Mouse (Mus musculus): ENCODE results near the gene Cenpe. TPM values are rescaled to one million over a fixed set of nuclear protein-coding genes. Genes with fewer than 3 reads are reported as not detected.

The Cenpe gene
- total and polyA plus RNA-seq, 2 experiments from 2014 or later, result 1.5 to 1.7 TPM

- Histone ChIP-seq H3K36me3 (ENCODE audit: insufficient read depth, low read length) (no peaks in the 10 kb centered on the region), H3K4me3 (ENCODE audit: low read depth, low read length) (no peak overlapping the region), H3K27me3 (ENCODE audit: insufficient read depth, low read length) (no peaks in the 10 kb centered on the region), H3K9ac (replicated peaks; ENCODE audit: low read length, poor library complexity, severe bottlenecking) (no peak overlapping the region), H3K27ac (ENCODE audit: low read depth, low read length) (no peak overlapping the region), H3K4me1 (ENCODE audit: insufficient read depth, low read length) (no peaks in the 10 kb centered on the region), H3K9me3 (ENCODE audit: low read length) (no peaks in the 10 kb centered on the region), H3K4me2 (ENCODE audit: low read depth, low read length, poor library complexity, severe bottlenecking) (no peak overlapping the region)
- DNase-seq (ENCODE audit: low spot score), result no peak
- TF ChIP-seq CTCF (IDR thresholded peaks at IDR 0.05), result no peak
- 81% methylated on average over 6 of the region's 6 CpGs for WGBS
- 0 out of 2 replicates have a peak, but pooled peaks have one; percentile 56 for ATAC-seq (ENCODE audit: low FRiP score)
Measured at GRCm38 (mm10) chr3:135249104-135249503, 36.8 kb downstream of the Cenpe start.

- no peaks in the 10 kb centered on the region for H3K27me3 ChIP-seq (ENCODE audit: insufficient read depth, low read length)
- no peak for ATAC-seq (ENCODE audit: low FRiP score)
- 90% methylated on average over 6 of the region's 6 CpGs for WGBS
Measured at GRCm38 (mm10) chr3:135251825-135252224, 39.5 kb downstream of the Cenpe start.

GRCm38 (mm10) chr3:135254784-135255183 is 42.4 kb downstream of the Cenpe start:
- H3K4me1 ChIP-seq (ENCODE audit: insufficient read depth, low read length), result no peaks in the 10 kb centered on the region
- no peak for TF ChIP-seq CTCF (IDR thresholded peaks at IDR 0.05)
- no peaks in the 10 kb centered on the region for H3K9me3 ChIP-seq (ENCODE audit: low read length)
- DNase-seq (ENCODE audit: low spot score) (no peak), ATAC-seq (ENCODE audit: low FRiP score) (no peak)
- H3K27me3 ChIP-seq (ENCODE audit: insufficient read depth, low read length), result no peaks in the 10 kb centered on the region
- H3K4me3 ChIP-seq (ENCODE audit: low read depth, low read length), result no peak overlapping the region
- no peak overlapping the region for H3K27ac ChIP-seq (ENCODE audit: low read depth, low read length)
- no peak overlapping the region for H3K4me2 ChIP-seq (ENCODE audit: low read depth, low read length, poor library complexity, severe bottlenecking)
- H3K36me3 ChIP-seq (ENCODE audit: insufficient read depth, low read length), result no peaks in the 10 kb centered on the region
- H3K9ac ChIP-seq (replicated peaks; ENCODE audit: low read length, poor library complexity, severe bottlenecking), result no peak overlapping the region

More at GRCm38 (mm10) chr3:135251825-135252224, 39.5 kb downstream of the Cenpe start:
- no peaks in the 10 kb centered on the region for H3K4me1 ChIP-seq (ENCODE audit: insufficient read depth, low read length)
- TF ChIP-seq CTCF (IDR thresholded peaks at IDR 0.05), result no peak
- no peak overlapping the region for H3K4me2 ChIP-seq (ENCODE audit: low read depth, low read length, poor library complexity, severe bottlenecking)
- DNase-seq (ENCODE audit: low spot score), result no peak
- no peak overlapping the region for H3K27ac ChIP-seq (ENCODE audit: low read depth, low read length)
- no peaks in the 10 kb centered on the region for H3K9me3 ChIP-seq (ENCODE audit: low read length)
- no peak overlapping the region for H3K9ac ChIP-seq (replicated peaks; ENCODE audit: low read length, poor library complexity, severe bottlenecking)
- H3K36me3 ChIP-seq (ENCODE audit: insufficient read depth, low read length), result no peaks in the 10 kb centered on the region
- no peak overlapping the region for H3K4me3 ChIP-seq (ENCODE audit: low read depth, low read length)

GRCm38 (mm10) chr3:135258919-135259318 is 46.6 kb downstream of the Cenpe start:
- H3K4me1 ChIP-seq (ENCODE audit: insufficient read depth, low read length), result no peaks in the 10 kb centered on the region
- DNase-seq (ENCODE audit: low spot score) (no peak), ATAC-seq (ENCODE audit: low FRiP score) (no peak)
- no peaks in the 10 kb centered on the region for H3K27me3 ChIP-seq (ENCODE audit: insufficient read depth, low read length)
- H3K4me3 ChIP-seq (ENCODE audit: low read depth, low read length), result no peak overlapping the region
- H3K27ac ChIP-seq (ENCODE audit: low read depth, low read length), result no peak overlapping the region
- no peak overlapping the region for H3K9ac ChIP-seq (replicated peaks; ENCODE audit: low read length, poor library complexity, severe bottlenecking)
- TF ChIP-seq CTCF (IDR thresholded peaks at IDR 0.05), result no peak
- H3K4me2 ChIP-seq (ENCODE audit: low read depth, low read length, poor library complexity, severe bottlenecking), result no peak overlapping the region
- no peaks in the 10 kb centered on the region for H3K9me3 ChIP-seq (ENCODE audit: low read length)
- 83% methylated on average over 10 of the region's 10 CpGs for whole genome bisulfite sequencing
- H3K36me3 ChIP-seq (ENCODE audit: insufficient read depth, low read length), result no peaks in the 10 kb centered on the region

GRCm38 (mm10) chr3:135260233-135260632 is 47.9 kb downstream of the Cenpe start:
- Histone ChIP-seq H3K9ac (replicated peaks; ENCODE audit: low read length, poor library complexity, severe bottlenecking) (no peak overlapping the region), H3K27me3 (ENCODE audit: insufficient read depth, low read length) (no peaks in the 10 kb centered on the region), H3K4me2 (ENCODE audit: low read depth, low read length, poor library complexity, severe bottlenecking) (no peak overlapping the region), H3K4me3 (ENCODE audit: low read depth, low read length) (no peak overlapping the region), H3K27ac (ENCODE audit: low read depth, low read length) (no peak overlapping the region), H3K9me3 (ENCODE audit: low read length) (no peaks in the 10 kb centered on the region), H3K36me3 (ENCODE audit: insufficient read depth, low read length) (no peaks in the 10 kb centered on the region), H3K4me1 (ENCODE audit: insufficient read depth, low read length) (no peaks in the 10 kb centered on the region)
- no peak for TF ChIP-seq CTCF (IDR thresholded peaks at IDR 0.05)
- ATAC-seq (ENCODE audit: low FRiP score), result no peak
- DNase-seq (ENCODE audit: low spot score), result no peak
- 90% methylated on average over 7 of the region's 7 CpGs for WGBS

- no peak for TF ChIP-seq CTCF (IDR thresholded peaks at IDR 0.05)
- Histone ChIP-seq H3K4me3 (ENCODE audit: low read depth, low read length) (no peak overlapping the region), H3K27me3 (ENCODE audit: insufficient read depth, low read length) (no peaks in the 10 kb centered on the region), H3K36me3 (ENCODE audit: insufficient read depth, low read length) (no peaks in the 10 kb centered on the region), H3K9me3 (ENCODE audit: low read length) (no peaks in the 10 kb centered on the region), H3K9ac (replicated peaks; ENCODE audit: low read length, poor library complexity, severe bottlenecking) (no peak overlapping the region), H3K4me2 (ENCODE audit: low read depth, low read length, poor library complexity, severe bottlenecking) (no peak overlapping the region), H3K27ac (ENCODE audit: low read depth, low read length) (no peak overlapping the region), H3K4me1 (ENCODE audit: insufficient read depth, low read length) (no peaks in the 10 kb centered on the region)
- WGBS, result 89% methylated on average over 5 of the region's 5 CpGs
- ATAC-seq (ENCODE audit: low FRiP score) (no peak), DNase-seq (ENCODE audit: low spot score) (no peak)
Measured at GRCm38 (mm10) chr3:135268616-135269015, 56.3 kb downstream of the Cenpe start.

Measured in midbrain, postnatal 0 days (tissue).